Mouse (Mus musculus) MEL (cell line): ENCODE results near the gene Tead4. TPM values are rescaled to one million over a fixed set of nuclear protein-coding genes. Genes with fewer than 3 reads are reported as not detected.

ENCODE experiments used
- DNase-seq: peaks from one replicate; pipeline ENCODE4 v3.0.0; 2011; ENCODE audit warnings: low read depth, low spot score
- H3K27ac ChIP-seq: 2 replicates; pipeline ENCODE4 v1.5.1; 2012; ENCODE audit warnings: low read depth, mild to moderate bottlenecking, control low read depth, low read length, moderate library complexity; ENCODE audit not compliant: control insufficient read depth
- H3K27me3 ChIP-seq, 2 experiments: fragments of 150-350 bp in 1 of 2; sonication (generic) in 1 of 2; 2 replicates each; pipeline ENCODE4 v1.6.1; 2012; ENCODE audit warnings: low read length in 2 of 2, mild to moderate bottlenecking in 2 of 2, improper control_type of control experiment in 1 of 2, moderate library complexity in 1 of 2; ENCODE audit not compliant: insufficient read depth in 2 of 2, control insufficient read depth in 1 of 2
- H3K36me3 ChIP-seq, 2 experiments: 2 replicates each; pipeline ENCODE4 v1.6.1; 2012 to 2014; ENCODE audit warnings: low read length in 2 of 2, improper control_type of control experiment in 1 of 2, inconsistent platforms in 1 of 2, mild to moderate bottlenecking in 1 of 2; ENCODE audit not compliant: insufficient read depth in 2 of 2, control insufficient read depth in 1 of 2
- H3K4me1 ChIP-seq, 2 experiments: fragments of 150-350 bp in 1 of 2; sonication (generic) in 1 of 2; 2 replicates each; pipeline ENCODE4 v1.6.1; 2012; ENCODE audit warnings: low read length in 2 of 2, improper control_type of control experiment in 1 of 2, mild to moderate bottlenecking in 1 of 2; ENCODE audit not compliant: insufficient read depth in 2 of 2, control insufficient read depth in 1 of 2
- H3K4me3 ChIP-seq, 2 experiments: fragments of 150-350 bp in 1 of 2; sonication (generic) in 1 of 2; 2 replicates each; pipeline ENCODE4 v1.5.1; 2012; ENCODE audit warnings: low read depth in 2 of 2, low read length in 2 of 2, mild to moderate bottlenecking in 2 of 2, moderate library complexity in 2 of 2, control low read depth in 1 of 2, improper control_type of control experiment in 1 of 2; ENCODE audit not compliant: control insufficient read depth in 1 of 2, insufficient read depth in 1 of 2
- H3K79me2 ChIP-seq: 2 replicates; pipeline ENCODE4 v1.6.1; 2012; ENCODE audit warnings: mild to moderate bottlenecking, low read length, moderate library complexity; ENCODE audit not compliant: control insufficient read depth, poor library complexity, insufficient read depth
- H3K9ac ChIP-seq: 2 replicates; pipeline ENCODE4 v1.6.1; 2012; ENCODE audit warnings: low read depth, mild to moderate bottlenecking, control low read depth, low read length, moderate library complexity; ENCODE audit not compliant: control insufficient read depth, poor library complexity, severe bottlenecking
- H3K9me3 ChIP-seq: fragments of 150-350 bp; sonication (generic); replicated peaks from 2 replicates; pipeline ENCODE4 v1.6.1; 2012; ENCODE audit warnings: mild to moderate bottlenecking, low read length, improper control_type of control experiment, moderate library complexity; ENCODE audit not compliant: insufficient read depth
- BHLHE40 ChIP-seq: IDR thresholded peaks from 2 replicates; pipeline ENCODE4 v1.6.1; 2012; ENCODE audit warnings: low read depth, mild to moderate bottlenecking, inconsistent platforms, low read length, improper control_type of control experiment, borderline replicate concordance
- CHD1 ChIP-seq: IDR thresholded peaks from 2 replicates; pipeline ENCODE4 v1.6.1; 2012; ENCODE audit warnings: low read depth, mild to moderate bottlenecking, inconsistent platforms, low read length, improper control_type of control experiment
- CHD2 ChIP-seq: IDR thresholded peaks from 2 replicates; pipeline ENCODE4 v1.6.1; 2011; ENCODE audit warnings: low read length, improper control_type of control experiment
- CTCF ChIP-seq, 3 experiments: IDR thresholded peaks in 2 of 3; conservative IDR thresholded peaks in 1 of 3; 2 replicates each; pipeline ENCODE4 v1.5.1; 2011 to 2012; ENCODE audit warnings: low read length in 3 of 3, low read depth in 2 of 3, mild to moderate bottlenecking in 2 of 3, improper control_type of control experiment in 1 of 3, inconsistent platforms in 1 of 3, mixed read lengths in 1 of 3, moderate library complexity in 1 of 3; ENCODE audit not compliant: control insufficient read depth in 1 of 3, insufficient read depth in 1 of 3, poor library complexity in 1 of 3, severe bottlenecking in 1 of 3
- E2F4 ChIP-seq: IDR thresholded peaks from 2 replicates; pipeline ENCODE4 v1.6.1; 2011; ENCODE audit warnings: low read depth, low read length, improper control_type of control experiment, borderline replicate concordance
- EP300 ChIP-seq, 2 experiments: IDR thresholded peaks; 2 replicates each; pipeline ENCODE4 v1.6.1; 2011; ENCODE audit warnings: improper control_type of control experiment in 2 of 2, low read length in 2 of 2, low read depth in 1 of 2, mild to moderate bottlenecking in 1 of 2
- ETS1 ChIP-seq: IDR thresholded peaks from 2 replicates; pipeline ENCODE4 v1.6.1; 2012; ENCODE audit warnings: low read depth, mild to moderate bottlenecking, inconsistent platforms, low read length, improper control_type of control experiment, moderate library complexity
- GATA1 ChIP-seq: IDR thresholded peaks from 2 replicates; pipeline ENCODE4 v1.6.1; 2011; ENCODE audit warnings: low read depth, low read length, improper control_type of control experiment
- JUND ChIP-seq: IDR thresholded peaks from 2 replicates; pipeline ENCODE4 v1.6.1; 2011; ENCODE audit warnings: low read depth, mild to moderate bottlenecking, improper control_type of control experiment, low read length
- KAT2A ChIP-seq: conservative IDR thresholded peaks from 2 replicates; pipeline ENCODE4 v1.6.1; 2012; ENCODE audit warnings: low read depth, low read length, improper control_type of control experiment, inconsistent platforms
- MAX ChIP-seq: IDR thresholded peaks from 2 replicates; pipeline ENCODE4 v1.6.1; 2011; ENCODE audit warnings: low read length, improper control_type of control experiment
- MEF2A ChIP-seq: IDR thresholded peaks from 2 replicates; pipeline ENCODE4 v1.6.1; 2014; ENCODE audit warnings: low read depth, mild to moderate bottlenecking, inconsistent platforms, low read length, improper control_type of control experiment; ENCODE audit not compliant: poor library complexity, insufficient replicate concordance, severe bottlenecking; ENCODE audit errors: extremely low read depth
- MXI1 ChIP-seq: IDR thresholded peaks from 2 replicates; pipeline ENCODE4 v1.6.1; 2011; ENCODE audit warnings: mild to moderate bottlenecking, low read depth, low read length, improper control_type of control experiment
- MYB ChIP-seq: IDR thresholded peaks from 2 replicates; pipeline ENCODE4 v1.6.1; 2011; ENCODE audit warnings: mild to moderate bottlenecking, low read depth, low read length, improper control_type of control experiment
- NELFE ChIP-seq: IDR thresholded peaks from 2 replicates; pipeline ENCODE4 v1.6.1; 2011; ENCODE audit warnings: low read depth, low read length, improper control_type of control experiment
- POLR2AphosphoS2 ChIP-seq: IDR thresholded peaks from 2 replicates; pipeline ENCODE4 v1.6.1; 2011; ENCODE audit warnings: low read length, improper control_type of control experiment
- TAL1 ChIP-seq: IDR thresholded peaks from 2 replicates; pipeline ENCODE4 v1.6.1; 2012; ENCODE audit warnings: mild to moderate bottlenecking, inconsistent platforms, low read length, moderate library complexity, mixed read lengths
- TBP ChIP-seq: IDR thresholded peaks from 2 replicates; pipeline ENCODE4 v1.8.0; 2011; ENCODE audit warnings: low read depth, low read length, improper control_type of control experiment
- USF1 ChIP-seq: IDR thresholded peaks from 2 replicates; pipeline ENCODE4 v1.6.1; 2014; ENCODE audit warnings: low read depth, mild to moderate bottlenecking, inconsistent platforms, low read length, improper control_type of control experiment, moderate library complexity
- ZKSCAN1 ChIP-seq: IDR thresholded peaks from 2 replicates; pipeline ENCODE4 v1.6.1; 2012; ENCODE audit warnings: low read depth, mild to moderate bottlenecking, inconsistent platforms, low read length, improper control_type of control experiment, moderate library complexity
- polyA plus RNA-seq, 2 experiments: library from polyadenylated mRNA; stranded (reverse) in 1 of 2; unstranded in 1 of 2; fragments of >175 nt in 1 of 2; fragments of >200 nt in 1 of 2; gene quantifications; 2 replicates each; pipeline versions ENCODE4 v1.2.1 to v1.2.4; 2012; ENCODE audit warnings: low replicate concordance in 2 of 2, low read depth in 1 of 2; ENCODE audit not compliant: insufficient read length in 2 of 2, insufficient read depth in 1 of 2, missing spikeins in 1 of 2
- total RNA-seq: library from RNA; depleted of rRNA; stranded (reverse); fragments of 300-350 nt; gene quantifications from 2 replicates; pipeline ENCODE4 v1.2.3, GENCODE M21; 2012; rRNA removed

The Tead4 gene
- total RNA-seq, result not detected in 2 replicates
- polyA plus RNA-seq, result not detected

DNA sequence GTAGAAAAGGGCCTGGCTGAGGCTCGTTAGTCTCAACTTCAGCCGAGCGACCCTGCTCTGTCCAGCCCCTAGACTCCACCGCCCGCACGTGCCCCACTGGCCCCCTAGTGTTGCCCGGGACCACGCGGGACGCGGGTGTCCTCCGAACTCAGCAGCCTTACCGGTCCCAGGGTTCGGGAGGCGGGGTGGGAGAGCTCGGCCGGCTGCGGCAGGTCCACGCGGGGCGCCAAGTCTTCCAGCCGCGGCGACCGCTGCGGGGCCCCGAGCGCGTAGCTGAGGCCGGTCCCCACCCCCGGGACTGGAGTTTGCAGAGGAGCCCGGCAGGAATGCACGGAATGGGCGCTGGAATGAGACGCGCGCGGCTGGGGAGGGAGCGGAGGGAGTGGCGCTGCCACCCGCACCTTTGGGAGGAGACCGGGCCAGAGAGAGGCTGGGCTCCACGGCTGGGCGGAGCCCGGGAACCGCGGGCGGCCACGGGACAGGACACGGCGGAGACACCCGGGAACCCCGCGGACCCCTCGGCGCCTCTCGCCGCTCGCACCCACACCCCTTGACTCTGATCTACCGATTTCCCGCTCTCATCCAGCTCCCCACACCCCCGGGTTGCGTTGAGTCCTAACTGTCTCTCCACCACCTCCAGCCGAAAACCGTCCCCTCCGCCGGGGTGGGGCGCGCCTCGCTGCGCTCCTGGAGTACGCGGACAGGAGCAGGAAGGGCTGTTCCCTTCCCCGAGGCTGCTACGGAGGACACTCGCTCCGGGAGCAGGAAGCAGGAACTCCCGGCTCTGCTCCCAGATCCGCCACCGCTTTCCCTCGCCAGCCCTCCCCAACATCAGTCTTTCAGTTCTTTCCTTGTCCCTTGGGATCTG is at the start of gene Tead4:
TSS of gene Tead4 (minus strand) at position 690 of the 868 bp plus-strand sequence.
- no peak for TF ChIP-seq EP300 (IDR thresholded peaks at IDR 0.05; ENCODE audit: low read depth in 1 of 2, low read length in 2 of 2)
- TF ChIP-seq MYB, result no peak
- TF ChIP-seq BHLHE40, result no peak
- TF ChIP-seq CHD2, result no peak
- no peak for TF ChIP-seq KAT2A
- no peak for TF ChIP-seq JUND
- TF ChIP-seq MXI1, result no peak
- no peak for TF ChIP-seq ETS1
- no peak for TF ChIP-seq CTCF (IDR thresholded peaks at IDR 0.05 in 2 of 3, conservative IDR thresholded peaks at IDR 0.05 in 1 of 3; ENCODE audit: control insufficient read depth in 1 of 3, insufficient read depth in 1 of 3, low read depth in 2 of 3, low read length in 3 of 3, poor library complexity in 1 of 3, severe bottlenecking in 1 of 3)
- TF ChIP-seq CHD1, result no peak
- no peak for TF ChIP-seq MEF2A
- no peak for TF ChIP-seq TAL1
- TF ChIP-seq USF1, result no peak
- TF ChIP-seq POLR2AphosphoS2, result no peak
- TF ChIP-seq GATA1, result no peak
- no peak for TF ChIP-seq NELFE
- TF ChIP-seq TBP, result no peak
- TF ChIP-seq MAX, result no peak
- TF ChIP-seq ZKSCAN1, result no peak
- Histone ChIP-seq H3K27ac (no peak within 1 kb of the TSS), H3K79me2 (no peaks in the 10 kb centered on the region), H3K9ac (no peak within 1 kb of the TSS), H3K4me3 (no peak within 1 kb of the TSS), H3K36me3 (no peaks in the 10 kb centered on the region), H3K27me3 (no peaks in the 10 kb centered on the region), H3K9me3 (no peaks in the 10 kb centered on the region), H3K4me1 (no peaks in the 10 kb centered on the region)
- DNase-seq, result no peak

- TF ChIP-seq E2F4, result no peak
- Histone ChIP-seq H3K9ac (no peak overlapping the region), H3K27ac (no peak overlapping the region), H3K9me3 (no peaks in the 10 kb centered on the region), H3K36me3 (peaks cover 0 to 19% of the 10 kb centered on the region in 2 experiments; a peak in 2 of 4 replicates), H3K27me3 (no peaks in the 10 kb centered on the region), H3K79me2 (no peaks in the 10 kb centered on the region), H3K4me1 (peaks cover 2 to 16% of the 10 kb centered on the region in 2 experiments; a peak in 3 of 4 replicates), H3K4me3 (no peak overlapping the region)
- no peak for DNase-seq
Measured at GRCm38 (mm10) chr6:128349711-128350110, 49.1 kb upstream of the Tead4 start.
